Mouse (Mus musculus): ENCODE results near the gene Dlgap1. TPM values are rescaled to one million over a fixed set of nuclear protein-coding genes. Genes with fewer than 3 reads are reported as not detected.

The Dlgap1 gene
- polyA plus RNA-seq, 1 experiment from 2014 or later: 0.33 TPM

DNA sequence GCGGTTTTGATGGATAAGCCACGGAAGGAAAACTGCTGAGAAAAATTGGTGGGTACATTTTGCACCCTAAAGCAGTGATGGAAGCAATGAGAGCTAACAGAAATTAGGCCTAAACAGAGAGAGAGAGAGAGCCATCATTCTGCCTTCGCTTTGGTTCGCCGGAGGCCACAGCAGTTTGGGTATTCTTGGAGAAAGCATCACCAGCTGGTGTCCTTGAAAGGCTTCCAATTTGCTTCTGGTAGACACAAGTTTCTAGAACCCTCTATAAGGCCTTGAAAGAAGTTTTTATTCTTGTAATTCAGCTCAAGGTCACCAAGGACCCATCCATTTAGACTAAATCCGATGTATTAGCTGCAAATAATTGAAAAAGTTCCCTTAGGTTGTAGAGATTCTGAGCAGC, 205.0 kb downstream of the Dlgap1 start:
- DNase-seq (ENCODE audit: low read depth, low spot score) (no peak), ATAC-seq (no peak)
- POLR2A ChIA-PET: no interaction called here
- in situ Hi-C loops (cut with MboI; ENCODE audit: low pct_unique_long_range_greater_than_20kb): no loop called here
- no peak for TF ChIP-seq CTCF (IDR thresholded peaks at IDR 0.05)
- CTCF ChIA-PET: no interaction called here
- no peaks in the 10 kb centered on the region for H3K27me3 ChIP-seq

DNA sequence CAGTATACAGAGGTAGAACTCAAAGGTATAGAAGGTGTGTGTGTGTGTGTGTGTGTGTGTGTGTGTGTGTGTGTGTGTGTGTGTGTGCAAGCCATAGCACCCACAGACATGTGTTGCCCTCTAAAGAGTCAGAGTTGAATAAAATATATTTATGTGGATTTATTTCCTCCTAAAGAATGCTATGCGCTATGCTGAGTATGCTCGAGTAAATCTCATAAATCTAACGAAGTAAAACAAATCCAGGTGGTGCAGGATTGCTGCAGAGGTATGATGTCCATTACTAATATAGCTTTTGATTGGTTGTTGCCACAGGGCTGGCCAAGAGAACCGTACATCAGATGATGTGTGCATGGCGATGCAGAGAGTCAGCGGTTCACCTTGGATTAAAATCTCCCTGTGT, 222.4 kb downstream of the Dlgap1 start:
- TF ChIP-seq CTCF (IDR thresholded peaks at IDR 0.05): no peak
- H3K27me3 ChIP-seq: no peaks in the 10 kb centered on the region
- POLR2A ChIA-PET: no interaction called here
- DNase-seq (ENCODE audit: low read depth, low spot score) (no peak), ATAC-seq (no peak)
- CTCF ChIA-PET: no interaction called here
- in situ Hi-C loops (cut with MboI; ENCODE audit: low pct_unique_long_range_greater_than_20kb): no loop called here

DNA sequence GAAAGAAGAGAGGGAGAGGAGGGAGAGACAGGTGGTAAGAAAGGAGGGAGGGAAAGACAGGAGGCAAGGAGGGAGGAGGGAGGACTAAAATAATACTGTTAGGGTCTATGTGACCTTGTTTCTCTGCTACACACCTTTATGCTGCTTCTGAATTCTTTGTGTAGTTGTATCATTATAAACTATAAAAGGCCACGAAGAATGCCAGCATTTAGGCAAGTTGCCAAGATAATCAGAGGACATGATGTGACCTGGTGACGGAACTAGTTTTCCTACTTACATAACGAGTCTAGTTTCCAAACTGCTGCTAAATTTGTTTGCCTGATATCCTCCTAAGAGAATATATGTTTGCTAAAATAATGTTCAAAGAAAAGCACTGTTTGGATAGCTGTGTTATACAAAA, 254.0 kb downstream of the Dlgap1 start:
- DNase-seq (ENCODE audit: low read depth, low spot score): no peak
- CTCF ChIA-PET: no interaction called here
- no peaks in the 10 kb centered on the region for H3K27me3 ChIP-seq
- in situ Hi-C loops (cut with MboI; ENCODE audit: low pct_unique_long_range_greater_than_20kb): no loop called here
- no peak for ATAC-seq
- POLR2A ChIA-PET: no interaction called here
- no peak for TF ChIP-seq CTCF (IDR thresholded peaks at IDR 0.05)

DNA sequence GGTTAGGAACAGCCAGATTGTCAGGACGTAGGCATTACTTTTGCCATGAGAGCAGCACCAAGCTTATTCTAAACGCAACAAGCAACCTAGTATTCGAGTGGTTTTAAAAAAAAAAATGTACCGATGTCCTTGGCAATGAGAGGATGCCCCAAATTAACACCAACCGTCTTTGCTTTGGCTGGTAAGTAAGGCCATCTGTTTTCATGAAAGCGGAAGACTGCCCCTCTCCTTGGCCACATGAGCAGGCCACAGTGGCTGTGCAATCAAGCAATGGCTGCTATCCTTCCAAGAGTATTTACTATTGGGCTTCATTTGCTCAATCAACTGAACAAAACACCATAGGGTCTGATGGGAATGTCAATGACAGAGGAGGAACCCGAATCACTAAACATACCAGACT, 278.5 kb downstream of the Dlgap1 start:
- in situ Hi-C loops (cut with MboI; ENCODE audit: low pct_unique_long_range_greater_than_20kb): no loop called here
- no peak for DNase-seq (ENCODE audit: low read depth, low spot score)
- ChIA-PET POLR2A (no interaction called here), CTCF (interaction anchor here (1.1 kb wide), 1 partner anchor 22 kb away, joined by 3 read pairs; no protein-coding TSS in a partner anchor)
- no peak for ATAC-seq
- TF ChIP-seq CTCF (IDR thresholded peaks at IDR 0.05): no peak
- H3K27me3 ChIP-seq: no peaks in the 10 kb centered on the region

DNA sequence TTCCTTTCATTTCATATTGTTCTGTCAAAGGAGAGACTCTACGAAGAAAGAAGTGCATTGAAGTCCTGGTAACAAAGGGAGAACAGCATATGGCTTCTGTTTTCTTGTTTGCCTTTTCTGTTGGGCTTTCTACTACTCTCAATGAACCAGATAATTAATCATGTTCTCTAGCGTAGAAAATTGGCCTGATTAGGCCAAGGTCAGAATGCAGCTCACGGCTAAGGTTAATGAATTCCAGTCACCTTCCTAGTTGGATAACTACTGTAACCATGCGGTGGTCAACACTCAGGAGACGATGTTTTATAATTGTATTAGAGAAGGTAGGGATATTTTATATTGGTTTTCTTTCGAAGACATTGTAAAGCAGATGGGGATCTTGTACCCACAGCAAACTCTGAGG, 279.4 kb downstream of the Dlgap1 start:
- POLR2A ChIA-PET: no interaction called here
- in situ Hi-C loops (cut with MboI; ENCODE audit: low pct_unique_long_range_greater_than_20kb): no loop called here
- ATAC-seq: no peak

DNA sequence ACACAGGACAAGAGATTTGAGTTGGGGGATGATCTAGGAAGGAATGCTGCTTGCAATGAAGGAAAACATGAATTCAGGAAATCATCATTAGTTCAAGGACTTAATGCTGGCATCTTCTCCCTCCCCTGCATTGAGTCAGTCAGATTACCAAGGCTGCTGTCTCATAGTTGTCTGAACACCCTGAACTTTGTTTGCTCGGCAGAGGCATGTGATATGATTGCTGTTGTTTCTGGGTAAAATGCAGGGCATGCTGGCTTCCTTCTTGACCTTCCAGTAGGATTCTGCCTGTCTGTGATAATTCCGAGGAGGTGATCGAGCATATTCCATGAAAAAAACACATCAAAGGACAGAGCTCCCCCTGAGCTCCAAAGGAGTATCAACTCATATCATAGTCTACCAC, 283.6 kb downstream of the Dlgap1 start:
- DNase-seq (ENCODE audit: low read depth, low spot score): no peak
- in situ Hi-C loops (cut with MboI; ENCODE audit: low pct_unique_long_range_greater_than_20kb): no loop called here
- ChIA-PET CTCF (no interaction called here), POLR2A (no interaction called here)
- no peaks in the 10 kb centered on the region for H3K27me3 ChIP-seq
- TF ChIP-seq CTCF (IDR thresholded peaks at IDR 0.05): no peak
- ATAC-seq: no peak

More for the DNA sequence above, 279.4 kb downstream of the Dlgap1 start:
- TF ChIP-seq CTCF (IDR thresholded peaks at IDR 0.05): no peak
- DNase-seq (ENCODE audit: low read depth, low spot score): no peak
- CTCF ChIA-PET: interaction anchor here (1.1 kb wide), 1 partner anchor 23 kb away, joined by 3 read pairs; no protein-coding TSS in a partner anchor
- H3K27me3 ChIP-seq: no peaks in the 10 kb centered on the region

DNA sequence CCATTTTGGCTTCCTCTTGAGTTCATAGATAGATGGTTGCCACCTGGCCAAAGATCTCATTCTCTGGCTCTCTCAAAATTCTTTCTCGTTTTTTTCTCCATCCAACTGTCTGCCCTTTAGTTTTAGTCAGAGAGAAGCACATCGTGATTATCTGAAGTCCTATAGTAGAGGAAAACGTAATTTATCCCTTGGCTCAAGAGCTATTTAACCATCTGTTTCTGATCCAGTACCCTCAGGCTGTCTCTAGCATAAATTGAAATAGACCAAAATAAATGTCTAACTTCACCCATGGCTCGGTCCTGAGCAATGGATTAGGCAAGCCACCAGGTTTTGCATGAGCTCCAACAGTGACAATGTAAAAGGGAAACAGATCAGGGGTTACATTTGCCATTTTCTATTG, 287.5 kb downstream of the Dlgap1 start:
- in situ Hi-C loops (cut with MboI; ENCODE audit: low pct_unique_long_range_greater_than_20kb): no loop called here
- POLR2A ChIA-PET: no interaction called here

DNA sequence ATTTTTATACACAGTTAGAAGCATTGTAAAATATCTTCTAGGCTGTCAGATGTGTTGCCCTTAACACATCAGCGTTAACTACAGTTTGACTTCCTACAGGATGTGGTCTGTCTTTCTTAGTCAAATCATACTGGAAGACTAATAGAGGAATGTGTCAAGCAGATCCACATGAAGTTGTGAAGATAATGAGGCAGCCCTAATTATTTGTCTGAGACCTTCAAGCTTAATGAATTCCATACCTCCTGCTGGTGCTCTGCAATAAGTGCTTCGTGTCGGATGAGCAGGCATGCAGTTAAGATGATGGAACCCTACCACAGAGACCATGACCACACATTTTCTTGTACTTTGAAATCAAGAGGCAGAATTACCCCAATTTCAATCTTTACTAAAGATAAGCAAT, 294.3 kb downstream of the Dlgap1 start:
- ATAC-seq: no peak
- DNase-seq (ENCODE audit: low read depth, low spot score): no peak
- in situ Hi-C loops (cut with MboI; ENCODE audit: low pct_unique_long_range_greater_than_20kb): no loop called here
- CTCF ChIA-PET: no interaction called here
- TF ChIP-seq CTCF (IDR thresholded peaks at IDR 0.05): no peak
- H3K27me3 ChIP-seq: peaks cover 13% of the 10 kb centered on the region
- POLR2A ChIA-PET: no interaction called here

More for the DNA sequence above, 287.5 kb downstream of the Dlgap1 start:
- CTCF ChIA-PET: no interaction called here
- no peak for ATAC-seq
- H3K27me3 ChIP-seq: no peaks in the 10 kb centered on the region
- no peak for DNase-seq (ENCODE audit: low read depth, low spot score)
- no peak for TF ChIP-seq CTCF (IDR thresholded peaks at IDR 0.05)

DNA sequence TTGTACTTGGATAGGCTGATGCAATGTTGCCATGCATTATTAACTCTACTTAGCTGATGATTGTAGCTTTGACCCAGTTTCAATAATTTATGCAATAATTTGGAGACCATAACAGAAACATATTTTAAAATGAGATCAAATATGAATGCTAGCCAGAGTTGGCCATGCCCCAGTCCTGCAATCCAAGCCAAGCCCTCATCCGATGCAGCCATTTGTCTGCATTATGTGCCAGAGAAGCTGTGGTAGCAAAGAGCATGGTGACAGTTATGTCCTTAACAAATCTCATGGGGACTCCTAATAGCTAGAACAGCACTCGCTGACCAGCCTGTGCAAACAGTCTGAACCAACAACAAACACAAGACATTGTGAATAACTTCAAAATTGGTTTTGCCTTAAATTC, 303.3 kb downstream of the Dlgap1 start:
- no peak for TF ChIP-seq CTCF (IDR thresholded peaks at IDR 0.05)
- CTCF ChIA-PET: no interaction called here

DNA sequence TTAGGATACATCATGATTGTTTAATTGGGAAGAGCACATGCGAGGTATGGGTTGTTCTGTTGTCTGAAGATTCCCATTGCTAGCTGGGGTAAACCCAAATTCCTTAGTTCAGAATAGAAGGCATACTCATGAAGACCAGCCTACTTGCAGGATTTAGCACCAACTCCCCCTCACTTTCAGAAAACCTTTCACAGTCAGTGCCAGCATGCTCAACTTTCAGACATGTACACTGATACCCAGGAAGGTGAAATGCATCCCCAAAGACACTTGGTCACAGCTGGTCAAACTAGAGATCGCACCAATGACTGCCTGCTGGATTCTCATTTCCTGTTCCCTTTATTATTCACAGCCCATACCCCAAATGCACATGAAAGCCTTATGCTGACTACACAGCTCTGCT, 318.8 kb downstream of the Dlgap1 start:
- no peak for ATAC-seq
- CTCF ChIA-PET: no interaction called here
- TF ChIP-seq CTCF (IDR thresholded peaks at IDR 0.05): no peak
- POLR2A ChIA-PET: no interaction called here
- peaks cover 5% of the 10 kb centered on the region for H3K27me3 ChIP-seq
- no peak for DNase-seq (ENCODE audit: low read depth, low spot score)
- in situ Hi-C loops (cut with MboI; ENCODE audit: low pct_unique_long_range_greater_than_20kb): no loop called here

More for the DNA sequence above, 303.3 kb downstream of the Dlgap1 start:
- ATAC-seq (no peak), DNase-seq (ENCODE audit: low read depth, low spot score) (no peak)
- H3K27me3 ChIP-seq: peaks cover 7% of the 10 kb centered on the region
- POLR2A ChIA-PET: no interaction called here
- in situ Hi-C loops (cut with MboI; ENCODE audit: low pct_unique_long_range_greater_than_20kb): no loop called here

DNA sequence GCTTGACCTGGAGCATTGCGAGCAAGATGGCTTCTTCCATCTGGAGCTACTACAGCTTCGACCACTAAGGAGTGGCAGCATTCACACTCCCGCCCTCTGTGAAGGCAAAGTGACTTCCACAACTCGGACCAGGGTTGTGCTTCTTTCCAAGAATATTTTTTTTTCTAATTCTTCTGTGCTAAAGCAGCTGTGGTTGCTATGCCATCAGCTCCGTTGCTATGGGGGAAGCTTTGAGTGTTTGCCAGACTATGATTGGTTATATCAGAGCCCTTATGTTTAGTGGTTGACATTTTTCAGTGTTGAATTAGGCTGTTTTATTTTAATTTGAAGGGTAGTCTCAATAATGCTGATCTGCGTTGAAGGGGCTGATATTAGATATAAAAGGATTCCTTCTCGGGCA, 325.2 kb downstream of the Dlgap1 start:
- H3K27me3 ChIP-seq: peaks cover 7% of the 10 kb centered on the region
- in situ Hi-C loops (cut with MboI; ENCODE audit: low pct_unique_long_range_greater_than_20kb): no loop called here
- POLR2A ChIA-PET: no interaction called here
- CTCF ChIA-PET: no interaction called here
- ATAC-seq (no peak), DNase-seq (ENCODE audit: low read depth, low spot score) (no peak)
- TF ChIP-seq CTCF (IDR thresholded peaks at IDR 0.05): no peak

DNA sequence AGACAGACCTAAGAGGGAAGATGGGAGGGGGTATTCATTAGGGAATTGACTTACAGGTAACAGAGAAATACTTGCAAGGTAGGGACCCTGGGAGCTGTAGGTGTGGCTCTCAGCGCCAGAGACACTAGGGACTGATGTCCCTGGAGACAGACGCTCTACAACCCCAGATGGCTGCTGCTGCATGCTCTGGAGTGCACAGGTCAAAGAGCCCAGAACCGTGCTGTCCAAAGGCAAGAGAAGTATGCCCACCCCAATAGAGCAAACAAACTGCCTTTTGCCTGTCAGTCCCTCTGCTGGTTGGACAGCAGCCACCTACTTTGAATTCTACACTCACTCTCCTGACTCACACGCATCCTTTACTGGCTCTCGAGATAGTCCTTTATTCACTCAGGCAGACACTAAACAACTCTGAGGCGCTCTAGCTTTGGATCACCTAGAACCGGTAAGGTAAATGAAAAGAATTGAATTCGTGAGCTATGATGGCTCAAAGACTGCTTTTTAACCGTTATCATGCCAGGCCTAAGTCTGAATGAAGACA, 333.1 kb downstream of the Dlgap1 start:
- no peak for TF ChIP-seq CTCF (IDR thresholded peaks at IDR 0.05)
- DNase-seq (ENCODE audit: low read depth, low spot score) (no peak), ATAC-seq (no peak)
- POLR2A ChIA-PET: no interaction called here
- CTCF ChIA-PET: no interaction called here
- no peaks in the 10 kb centered on the region for H3K27me3 ChIP-seq
- in situ Hi-C loops (cut with MboI; ENCODE audit: low pct_unique_long_range_greater_than_20kb): no loop called here
